Mouse (Mus musculus) liver, embryonic 14.5 days (tissue): ENCODE results near the gene Arl15.

Experiments used
- CTCF ChIP-seq: IDR thresholded peaks from 2 replicates; pipeline ENCODE4 v1.5.1; 2016; ENCODE audit warnings: antibody characterized with exemption, low read depth, control low read depth
- EP300 ChIP-seq: IDR thresholded peaks from 2 replicates; pipeline ENCODE4 v1.6.1; 2016; ENCODE audit warnings: antibody characterized with exemption, low read depth

DNA sequence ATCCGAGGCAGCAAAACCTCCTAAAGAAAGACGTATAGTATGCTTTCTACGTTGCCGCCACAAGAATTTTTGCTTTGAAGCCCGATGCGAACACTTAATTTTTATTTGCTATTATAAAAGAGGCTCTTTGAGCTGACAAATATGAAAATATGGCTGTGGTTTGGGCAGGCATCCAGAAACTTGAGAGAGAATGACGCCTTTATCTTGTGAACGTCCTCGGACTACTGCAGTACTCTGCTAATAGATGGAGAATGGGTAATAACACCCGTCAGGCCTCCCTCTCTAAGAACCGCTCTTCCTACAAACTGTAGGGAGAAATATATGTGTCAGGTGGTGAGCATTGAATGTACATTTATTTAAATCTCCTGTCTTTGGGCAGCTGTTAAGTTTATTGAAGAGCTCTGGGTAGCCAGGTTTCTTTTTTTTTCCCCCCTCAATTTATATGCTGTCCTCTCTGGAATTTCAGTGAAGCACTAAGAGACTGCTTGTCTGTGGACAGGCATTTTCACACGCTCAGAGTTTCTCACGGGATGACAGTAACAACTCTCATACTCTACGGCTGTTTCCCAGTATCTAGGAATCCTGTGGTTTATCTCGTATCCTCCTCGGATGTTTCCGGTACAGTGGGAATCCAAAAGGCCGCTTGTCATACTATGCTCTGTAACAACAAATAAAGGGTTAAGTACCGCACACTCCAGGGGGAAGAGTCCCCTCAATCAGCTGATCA lies 324.0 kb downstream of the Arl15 start:
- no peak for TF ChIP-seq CTCF
- no peak for TF ChIP-seq EP300
